Comparison of ENCODE assay signal across 8 mouse cellular contexts in the genomic region with DNA sequence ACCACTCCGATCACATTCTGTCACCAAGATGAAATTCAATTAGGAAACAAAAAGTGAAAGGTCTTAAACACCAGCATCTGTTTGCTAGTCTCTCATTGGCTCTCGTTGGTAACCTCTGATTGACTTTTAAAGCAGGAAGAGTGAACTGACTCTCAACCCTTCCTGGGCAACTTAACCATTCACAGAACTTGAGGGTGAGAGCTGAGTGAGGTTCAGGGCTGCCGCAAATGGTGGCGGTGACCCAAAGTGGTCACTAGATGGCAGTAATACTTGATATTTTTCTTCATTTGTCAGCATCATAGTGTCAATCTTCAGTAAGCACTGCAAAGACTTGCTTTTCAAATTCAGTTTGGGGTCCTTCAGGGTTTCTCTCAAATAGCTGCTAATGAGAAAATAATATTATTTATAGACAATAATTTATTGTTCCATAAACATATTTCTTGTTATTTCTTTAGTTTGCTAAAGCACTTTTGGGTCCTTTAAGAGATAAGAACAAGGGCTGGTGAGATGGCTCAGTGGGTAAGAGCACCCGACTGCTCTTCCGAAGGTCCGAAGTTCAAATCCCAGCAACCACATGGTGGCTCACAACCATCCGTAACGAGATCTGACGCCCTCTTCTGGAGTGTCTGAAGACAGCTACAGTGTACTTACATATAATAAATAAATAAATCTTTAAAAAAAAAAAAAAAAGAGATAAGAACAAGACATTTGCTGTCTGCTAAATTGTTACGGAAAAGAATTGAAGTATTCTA.
DNase-seq lines count a peak whose midpoint lies in the region; ATAC-seq lines count a peak whose summit lies in the region.
"Not testable (repeated sequence)": the region's sequence is repeated elsewhere in the genome, so short reads cannot be mapped to it uniquely, and the experiment has no call there.

No protein-coding gene starts in this region.

- H3K27ac ChIP-seq in neural tube, embryonic 14.5 days (ENCODE audit: low read depth, low read length), result not testable (repeated sequence)

- not testable (repeated sequence) for H3K36me3 ChIP-seq in neural tube, embryonic 14.5 days (ENCODE audit: control insufficient read depth, insufficient read depth, low read length)

- H3K4me1 ChIP-seq in neural tube, embryonic 14.5 days (ENCODE audit: control insufficient read depth, insufficient read depth, low read length), result not testable (repeated sequence)

- H3K27me3 ChIP-seq in neural tube, embryonic 14.5 days (ENCODE audit: control insufficient read depth, insufficient read depth, low read length), result not testable (repeated sequence)

- H3K9me3 ChIP-seq in neural tube, embryonic 14.5 days (ENCODE audit: control insufficient read depth, low read length), result not testable (repeated sequence)

- H3K4me3 ChIP-seq in neural tube, embryonic 14.5 days (ENCODE audit: low read depth, low read length), result not testable (repeated sequence)

- not testable (repeated sequence) for H3K4me2 ChIP-seq in neural tube, embryonic 14.5 days (ENCODE audit: low read depth, low read length)

- peak; percentile 95 for ATAC-seq in inflammation-experienced regulatory T-cells, adult 6 months
- peak; percentile 86 for ATAC-seq in neural tube, embryonic 14.5 days (ENCODE audit: low read depth)

- WGBS in neural tube, embryonic 14.5 days, result 50% methylated on average over 8 of the region's 11 CpGs

- not testable (repeated sequence) for H3K9ac ChIP-seq in neural tube, embryonic 14.5 days (replicated peaks; ENCODE audit: low read depth, low read length)

- peak; percentile 7 for DNase-seq in Muller cell, postnatal 12 days (ENCODE audit: inconsistent ontology term)
- DNase-seq in embryo, embryonic 10.5 days (ENCODE audit: low spot score), result peak; percentile 47
- peak; percentile 83 for DNase-seq in heart, adult 11 months
- peak; percentile 49 to 56 for DNase-seq in layer of hippocampus, postnatal 10 days (ENCODE audit: low spot score in 2 of 2)
- peak; percentile 18 for DNase-seq in lung, postnatal 14 days
- DNase-seq in thymus, postnatal 4 days, result peak; percentile 44

Comparison
In these comparisons a context has a peak if more than half of its experiments do, and no peak if none do; other contexts are left out.
1. DNase-seq: peak in every context shown above with its lines; median percentile 83 in heart, adult 11 months; 52 in layer of hippocampus, postnatal 10 days; 47 in embryo, embryonic 10.5 days; 44 in thymus, postnatal 4 days; 18 in lung, postnatal 14 days; 7 in Muller cell, postnatal 12 days.